Mouse (Mus musculus): Measurements from ENCODE around the gene Plekhg3. TPM values are rescaled to one million over a fixed set of nuclear protein-coding genes. Genes with fewer than 3 reads are reported as not detected.

The Plekhg3 gene
- total RNA-seq, 1 experiment = 12.1 TPM

- in situ Hi-C loops (cut with MboI; ENCODE audit: low sequenced_read_pairs in 2 of 2, unreplicated experiment in 2 of 2) = no loop called here
- peaks cover 2 to 24% of the 10 kb centered on the region in 2 experiments for H3K4me1 ChIP-seq (ENCODE audit: control insufficient read depth in 2 of 2, insufficient read depth in 2 of 2, low read length in 2 of 2, poor library complexity in 1 of 2)
- peak overlapping the region; percentile 83 for H3K9ac ChIP-seq (ENCODE audit: insufficient read depth, low read depth, low read length, poor library complexity, severe bottlenecking)
- no peak overlapping the region for H3K27ac ChIP-seq (ENCODE audit: insufficient read depth, low read depth, low read length, poor library complexity, severe bottlenecking)
- H3K9me3 ChIP-seq (ENCODE audit: control insufficient read depth, insufficient read depth, low read depth, low read length) = no peaks in the 10 kb centered on the region
- H3K36me3 ChIP-seq (ENCODE audit: control insufficient read depth, insufficient read depth, low read length, poor library complexity, severe bottlenecking) = no peaks in the 10 kb centered on the region
- H3K4me3 ChIP-seq (ENCODE audit: insufficient read depth in 1 of 2, low read depth in 1 of 2, low read length in 2 of 2, poor library complexity in 1 of 2, severe bottlenecking in 1 of 2) = peak overlapping the region; percentile 85 to 92
- peak; percentile 74 for DNase-seq (ENCODE audit: low read depth, low spot score)
- TF ChIP-seq MAFK (IDR thresholded peaks at IDR 0.05; ENCODE audit: insufficient read depth, low read depth, low read length) (no peak), CHD2 (IDR thresholded peaks at IDR 0.05; ENCODE audit: low read depth, low read length) (no peak), HCFC1 (IDR thresholded peaks at IDR 0.05; ENCODE audit: borderline replicate concordance, insufficient read depth, low read length) (peak; percentile 41; the same call in 1 of the 2 replicates)
Observed at GRCm38 (mm10) chr12:76533377-76534222, 2.9 kb downstream of the Plekhg3 start.

GRCm38 (mm10) chr12:76534233-76534632 is 3.5 kb downstream of the Plekhg3 start:
- no peak overlapping the region for H3K27ac ChIP-seq (ENCODE audit: insufficient read depth, low read depth, low read length, poor library complexity, severe bottlenecking)
- H3K9ac ChIP-seq (ENCODE audit: insufficient read depth, low read depth, low read length, poor library complexity, severe bottlenecking) = peak overlapping the region; percentile 83
- peak overlapping the region; percentile 85 to 92 for H3K4me3 ChIP-seq (ENCODE audit: insufficient read depth in 1 of 2, low read depth in 1 of 2, low read length in 2 of 2, poor library complexity in 1 of 2, severe bottlenecking in 1 of 2)
- DNase-seq (ENCODE audit: low read depth, low spot score) = peak; percentile 17
- TF ChIP-seq ZNF384 (IDR thresholded peaks at IDR 0.05; ENCODE audit: low read depth, low read length) (0 out of 2 replicates have a peak, but pooled peaks have one; percentile 9), MAFK (IDR thresholded peaks at IDR 0.05; ENCODE audit: insufficient read depth, low read depth, low read length) (no peak)
- H3K4me1 ChIP-seq (ENCODE audit: control insufficient read depth in 2 of 2, insufficient read depth in 2 of 2, low read length in 2 of 2, poor library complexity in 1 of 2) = peaks cover 2 to 24% of the 10 kb centered on the region in 2 experiments
- no peaks in the 10 kb centered on the region for H3K36me3 ChIP-seq (ENCODE audit: control insufficient read depth, insufficient read depth, low read length, poor library complexity, severe bottlenecking)
- H3K9me3 ChIP-seq (ENCODE audit: control insufficient read depth, insufficient read depth, low read depth, low read length) = no peaks in the 10 kb centered on the region
- in situ Hi-C loops (cut with MboI; ENCODE audit: low sequenced_read_pairs in 2 of 2, unreplicated experiment in 2 of 2) = no loop called here

DNA sequence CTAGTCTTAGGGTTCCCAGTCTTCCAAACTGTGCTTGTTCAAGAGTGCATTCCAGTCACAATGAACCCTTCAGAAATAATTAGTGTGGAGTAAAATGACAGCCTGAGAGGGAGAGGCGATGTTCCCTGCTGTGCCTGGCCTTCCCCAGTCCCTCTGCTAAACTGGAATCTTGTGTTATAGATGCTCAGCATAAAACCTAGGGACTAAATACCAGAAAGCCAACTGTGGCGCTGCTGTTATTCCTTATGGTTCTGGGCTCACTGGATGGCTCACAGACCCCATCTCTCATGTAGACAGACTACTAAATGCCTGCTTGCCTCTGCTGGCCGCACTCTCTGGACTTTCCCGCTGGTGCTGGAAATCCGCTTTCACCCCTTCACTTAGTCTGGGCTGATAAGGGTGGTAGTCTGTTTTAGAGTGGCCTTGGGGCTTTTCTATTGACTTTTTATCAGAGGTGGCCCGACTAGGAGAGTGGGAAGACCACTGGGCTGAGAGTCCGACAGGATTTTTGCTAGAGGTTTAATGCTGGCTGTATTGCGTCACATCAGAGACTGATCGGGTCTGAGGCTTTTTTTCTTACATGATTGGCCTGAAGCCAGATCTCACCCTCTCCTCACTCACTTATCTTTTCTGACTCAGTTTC is 4.1 kb downstream of the Plekhg3 start:
- no peaks in the 10 kb centered on the region for H3K36me3 ChIP-seq (ENCODE audit: control insufficient read depth, insufficient read depth, low read length, poor library complexity, severe bottlenecking)
- no peak overlapping the region for H3K27ac ChIP-seq (ENCODE audit: insufficient read depth, low read depth, low read length, poor library complexity, severe bottlenecking)
- no peaks in the 10 kb centered on the region for H3K9me3 ChIP-seq (ENCODE audit: control insufficient read depth, insufficient read depth, low read depth, low read length)
- no peak for TF ChIP-seq ZC3H11A (IDR thresholded peaks at IDR 0.05; ENCODE audit: borderline replicate concordance, low read depth, low read length)
- TF ChIP-seq ZNF384 (IDR thresholded peaks at IDR 0.05; ENCODE audit: low read depth, low read length) = no peak
- no peak for TF ChIP-seq HCFC1 (IDR thresholded peaks at IDR 0.05; ENCODE audit: borderline replicate concordance, insufficient read depth, low read length)
- no peak for TF ChIP-seq MAFK (IDR thresholded peaks at IDR 0.05; ENCODE audit: insufficient read depth, low read depth, low read length)
- TF ChIP-seq CHD2 (IDR thresholded peaks at IDR 0.05; ENCODE audit: low read depth, low read length) = no peak
- H3K4me1 ChIP-seq (ENCODE audit: control insufficient read depth in 2 of 2, insufficient read depth in 2 of 2, low read length in 2 of 2, poor library complexity in 1 of 2) = peaks cover 2 to 24% of the 10 kb centered on the region in 2 experiments
- in situ Hi-C loops (cut with MboI; ENCODE audit: low sequenced_read_pairs in 2 of 2, unreplicated experiment in 2 of 2) = no loop called here
- peak overlapping the region; percentile 83; the same call in 1 of the 2 replicates for H3K9ac ChIP-seq (ENCODE audit: insufficient read depth, low read depth, low read length, poor library complexity, severe bottlenecking)
- peak overlapping the region; percentile 85 to 92 for H3K4me3 ChIP-seq (ENCODE audit: insufficient read depth in 1 of 2, low read depth in 1 of 2, low read length in 2 of 2, poor library complexity in 1 of 2, severe bottlenecking in 1 of 2)
- no peak for DNase-seq (ENCODE audit: low read depth, low spot score)

- in situ Hi-C loops (cut with MboI; ENCODE audit: low sequenced_read_pairs in 2 of 2, unreplicated experiment in 2 of 2) = no loop called here
- Histone ChIP-seq H3K27ac (ENCODE audit: insufficient read depth, low read depth, low read length, poor library complexity, severe bottlenecking) (no peak overlapping the region), H3K9ac (ENCODE audit: insufficient read depth, low read depth, low read length, poor library complexity, severe bottlenecking) (no peak overlapping the region), H3K4me1 (ENCODE audit: control insufficient read depth in 2 of 2, insufficient read depth in 2 of 2, low read length in 2 of 2, poor library complexity in 1 of 2) (peaks cover 2 to 23% of the 10 kb centered on the region in 2 experiments), H3K36me3 (ENCODE audit: control insufficient read depth, insufficient read depth, low read length, poor library complexity, severe bottlenecking) (no peaks in the 10 kb centered on the region), H3K9me3 (ENCODE audit: control insufficient read depth, insufficient read depth, low read depth, low read length) (no peaks in the 10 kb centered on the region), H3K4me3 (ENCODE audit: insufficient read depth in 1 of 2, low read depth in 1 of 2, low read length in 2 of 2, poor library complexity in 1 of 2, severe bottlenecking in 1 of 2) (no peak overlapping the region)
- DNase-seq (ENCODE audit: low read depth, low spot score) = no peak
- no peak for TF ChIP-seq ZC3H11A (IDR thresholded peaks at IDR 0.05; ENCODE audit: borderline replicate concordance, low read depth, low read length)
- TF ChIP-seq MAFK (IDR thresholded peaks at IDR 0.05; ENCODE audit: insufficient read depth, low read depth, low read length) = no peak
- TF ChIP-seq HCFC1 (IDR thresholded peaks at IDR 0.05; ENCODE audit: borderline replicate concordance, insufficient read depth, low read length) = no peak
- no peak for TF ChIP-seq CHD2 (IDR thresholded peaks at IDR 0.05; ENCODE audit: low read depth, low read length)
- TF ChIP-seq ZNF384 (IDR thresholded peaks at IDR 0.05; ENCODE audit: low read depth, low read length) = no peak
Observed at GRCm38 (mm10) chr12:76535471-76535900, 4.8 kb downstream of the Plekhg3 start.
